Mouse (Mus musculus): ENCODE measurements at regions not wholly inside any gene's neighbourhood (a gene's known extent, or its start where the extent isn't known, plus 50 kb on each side); places are given as distances from the start of the nearest gene placed in this dataset.

DNA sequence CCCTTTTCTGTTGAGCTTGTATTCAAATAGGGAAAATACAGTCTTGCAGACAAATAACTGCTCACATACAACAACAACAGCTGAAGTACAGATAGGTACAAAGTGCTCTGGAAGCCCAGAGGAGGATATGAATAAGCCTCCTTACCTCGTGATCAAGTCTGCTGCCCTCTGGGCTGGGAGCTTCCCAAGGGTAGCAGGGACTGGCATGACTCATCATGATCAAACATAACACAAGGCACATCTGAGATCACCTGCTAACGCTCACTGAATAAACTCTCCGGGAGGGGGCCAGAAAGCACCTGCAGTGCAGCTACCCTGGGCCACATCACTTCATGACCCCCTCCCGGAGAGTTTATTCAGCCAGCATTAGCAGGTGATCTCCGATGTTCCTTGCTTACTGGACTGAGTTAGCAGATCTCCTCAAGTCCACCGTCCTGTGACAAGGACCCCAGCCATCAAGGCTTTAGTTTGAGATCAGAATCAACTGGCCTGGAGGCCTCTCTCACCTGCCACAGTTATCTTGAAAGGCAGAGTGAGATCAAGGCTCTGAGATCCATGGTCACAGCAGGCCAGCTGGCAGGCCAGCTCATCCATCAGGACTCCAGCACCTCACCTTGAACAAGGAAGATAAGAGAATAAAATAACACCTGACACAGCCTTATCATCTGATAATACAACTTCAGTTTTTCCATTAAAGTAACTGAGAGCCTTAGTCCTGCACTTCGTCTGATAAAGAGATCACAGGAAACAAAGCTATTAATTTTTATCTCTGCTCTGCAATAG lies 79.6 kb upstream of the Lpp start:
- no peak overlapping the region for H3K4me2 ChIP-seq
- H3K4me3 ChIP-seq (replicated peaks) = no peak overlapping the region
- H3K36me3 ChIP-seq = no peaks in the 10 kb centered on the region
- WGBS = 69% methylated on average over 7 of the region's 7 CpGs
- no peak for ATAC-seq (ENCODE audit: insufficient number of reproducible peaks, insufficient read depth, low FRiP score, low TSS enrichment, low read depth)
- H3K9ac ChIP-seq (replicated peaks) = no peak overlapping the region
- no peaks in the 10 kb centered on the region for H3K4me1 ChIP-seq (replicated peaks)
- H3K9me3 ChIP-seq = no peaks in the 10 kb centered on the region
- H3K27me3 ChIP-seq = no peaks in the 10 kb centered on the region; the same call in 1 of the 2 replicates
- no peak overlapping the region for H3K27ac ChIP-seq

DNA sequence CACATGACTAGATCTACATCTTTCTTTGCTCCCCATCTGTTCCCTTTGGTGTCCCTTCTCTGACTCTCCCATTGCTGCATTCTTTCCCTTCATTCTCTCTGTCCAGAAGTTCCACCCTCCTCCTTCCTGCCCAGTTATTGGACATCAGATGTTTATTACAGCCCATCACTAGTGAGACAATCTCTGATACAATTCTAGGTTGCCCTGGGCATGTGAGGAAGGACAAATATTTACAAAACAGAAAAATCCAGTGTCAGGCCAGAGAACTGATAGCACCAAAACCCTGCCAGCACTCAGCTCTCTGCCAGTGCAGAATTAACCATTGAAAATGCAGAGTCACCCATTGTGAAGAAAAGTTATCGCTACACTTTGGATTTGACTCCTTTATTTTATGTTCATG lies 87.9 kb upstream of the Lpp start:
- H3K4me1 ChIP-seq (replicated peaks) = no peaks in the 10 kb centered on the region
- no peaks in the 10 kb centered on the region for H3K27me3 ChIP-seq
- no peak for ATAC-seq (ENCODE audit: insufficient number of reproducible peaks, insufficient read depth, low FRiP score, low TSS enrichment, low read depth)
- H3K4me2 ChIP-seq = no peak overlapping the region
- H3K36me3 ChIP-seq = no peaks in the 10 kb centered on the region
- H3K9ac ChIP-seq (replicated peaks) = no peak overlapping the region
- 98% methylated on average over 1 of the region's 1 CpGs for WGBS
- no peak overlapping the region for H3K4me3 ChIP-seq (replicated peaks)
- H3K9me3 ChIP-seq = no peaks in the 10 kb centered on the region
- no peak overlapping the region for H3K27ac ChIP-seq

GRCm38 (mm10) chr16:24296790-24297189 lies 96.5 kb upstream of the Lpp start:
- Histone ChIP-seq H3K36me3 (no peaks in the 10 kb centered on the region), H3K27ac (no peak overlapping the region), H3K9ac (replicated peaks) (no peak overlapping the region), H3K27me3 (no peaks in the 10 kb centered on the region), H3K9me3 (no peaks in the 10 kb centered on the region), H3K4me3 (replicated peaks) (no peak overlapping the region), H3K4me1 (replicated peaks) (no peaks in the 10 kb centered on the region), H3K4me2 (no peak overlapping the region)
- 63% methylated on average over 3 of the region's 3 CpGs for WGBS
- ATAC-seq (ENCODE audit: insufficient number of reproducible peaks, insufficient read depth, low FRiP score, low TSS enrichment, low read depth) = no peak

DNA sequence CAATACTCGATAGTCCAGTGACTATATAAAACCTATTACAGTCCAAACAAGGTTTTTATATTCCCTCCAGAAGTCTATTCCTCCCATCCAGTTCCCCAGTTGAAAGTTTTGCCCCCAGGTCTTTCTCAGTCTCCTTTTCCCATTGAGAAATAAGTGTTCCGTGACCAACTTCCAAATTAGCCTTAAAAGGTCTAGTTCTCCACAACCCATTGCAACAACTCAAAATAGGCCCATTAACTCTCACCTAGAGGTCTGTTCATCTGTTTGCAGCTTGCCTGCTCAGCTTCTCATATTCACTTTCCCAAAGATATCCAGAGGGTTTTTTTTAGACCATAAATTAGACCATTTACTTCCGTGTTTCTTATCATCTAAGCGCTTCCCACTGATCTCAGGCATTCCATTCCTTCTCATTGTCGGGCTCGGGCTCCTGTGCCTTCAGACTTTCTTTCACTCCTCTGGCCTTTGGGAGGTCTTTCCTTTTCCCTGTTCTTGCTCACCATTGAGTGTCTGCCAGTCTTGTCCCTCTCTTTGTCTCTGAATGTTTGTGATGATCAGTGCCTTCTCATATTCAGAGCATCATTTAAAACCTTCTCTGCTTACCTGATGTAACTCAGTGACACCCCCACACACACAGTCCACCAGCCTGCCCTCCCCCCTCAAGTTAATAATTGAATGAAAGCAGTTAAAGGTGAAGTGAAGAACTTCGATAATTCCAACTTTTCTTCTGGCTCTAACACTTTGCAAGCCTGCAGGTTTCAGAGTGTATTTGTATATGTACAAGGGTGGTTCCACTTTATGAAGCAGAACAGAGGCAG lies 97.5 kb upstream of the Lpp start:
- H3K9me3 ChIP-seq = no peaks in the 10 kb centered on the region
- WGBS = 82% methylated on average over 7 of the region's 7 CpGs
- H3K9ac ChIP-seq (replicated peaks) = no peak overlapping the region
- H3K36me3 ChIP-seq = no peaks in the 10 kb centered on the region
- no peak overlapping the region for H3K4me2 ChIP-seq
- no peaks in the 10 kb centered on the region for H3K4me1 ChIP-seq (replicated peaks)
- H3K27me3 ChIP-seq = no peaks in the 10 kb centered on the region
- H3K27ac ChIP-seq = no peak overlapping the region
- no peak overlapping the region for H3K4me3 ChIP-seq (replicated peaks)
- no peak for ATAC-seq (ENCODE audit: insufficient number of reproducible peaks, insufficient read depth, low FRiP score, low TSS enrichment, low read depth)

DNA sequence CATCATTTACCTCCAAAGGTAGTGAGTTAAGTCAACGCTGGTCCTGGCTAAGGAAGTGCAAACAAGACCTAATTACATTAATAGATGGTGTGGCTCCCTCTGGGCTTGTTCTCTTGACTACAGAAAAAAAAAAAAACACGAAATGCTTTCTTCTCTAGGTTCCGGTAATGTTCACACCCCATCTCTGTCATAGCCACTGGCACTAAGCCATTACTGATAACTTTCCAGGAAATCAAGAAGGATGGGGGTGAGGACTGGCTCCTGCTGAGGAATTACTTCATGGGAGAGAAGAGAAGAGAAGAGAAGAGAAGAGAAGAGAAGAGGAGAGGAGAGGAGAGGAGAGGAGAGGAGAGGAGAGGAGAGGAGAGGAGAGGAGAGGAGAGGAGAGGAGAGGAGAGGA lies 109.1 kb upstream of the Lpp start:
- no peak for ATAC-seq (ENCODE audit: insufficient number of reproducible peaks, insufficient read depth, low FRiP score, low TSS enrichment, low read depth)
- no peaks in the 10 kb centered on the region for H3K36me3 ChIP-seq
- H3K4me1 ChIP-seq (replicated peaks) = peaks cover 9% of the 10 kb centered on the region
- no peak overlapping the region for H3K9ac ChIP-seq (replicated peaks)
- WGBS = 56% methylated on average over 3 of the region's 3 CpGs
- H3K4me2 ChIP-seq = no peak overlapping the region
- H3K4me3 ChIP-seq (replicated peaks) = no peak overlapping the region
- H3K27me3 ChIP-seq = no peaks in the 10 kb centered on the region
- H3K9me3 ChIP-seq = no peaks in the 10 kb centered on the region
- H3K27ac ChIP-seq = no peak overlapping the region

GRCm38 (mm10) chr16:24282194-24282683 lies 111.1 kb upstream of the Lpp start:
- Histone ChIP-seq H3K27ac (peak overlapping the region; percentile 83), H3K4me1 (replicated peaks) (peaks cover 9% of the 10 kb centered on the region), H3K9ac (replicated peaks) (no peak overlapping the region), H3K9me3 (no peaks in the 10 kb centered on the region), H3K4me3 (replicated peaks) (no peak overlapping the region), H3K27me3 (no peaks in the 10 kb centered on the region), H3K4me2 (no peak overlapping the region), H3K36me3 (no peaks in the 10 kb centered on the region)
- WGBS = 22% methylated on average over 6 of the region's 6 CpGs
- ATAC-seq (ENCODE audit: insufficient number of reproducible peaks, insufficient read depth, low FRiP score, low TSS enrichment, low read depth) = peak; percentile 93

DNA sequence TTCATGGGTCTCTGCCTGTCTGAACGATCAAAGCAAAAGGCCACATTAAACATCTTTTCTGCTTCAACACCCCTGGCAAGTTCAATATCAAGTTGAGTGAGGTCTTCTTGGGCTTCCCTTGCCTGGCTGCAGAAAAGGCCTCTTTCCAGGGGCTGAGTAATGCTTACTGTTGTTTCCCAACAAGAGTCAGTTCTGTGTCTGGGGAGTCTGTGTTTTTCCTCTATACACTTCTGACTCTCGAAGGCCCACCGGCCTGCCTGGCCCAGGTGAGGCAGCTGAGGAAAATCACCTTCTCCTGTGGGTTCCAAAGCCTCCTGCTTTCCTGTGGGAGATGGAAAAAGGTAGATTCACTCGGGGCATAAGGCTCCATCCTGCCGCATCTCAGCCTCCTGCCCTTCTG lies 111.7 kb upstream of the Lpp start:
- no peak overlapping the region for H3K9ac ChIP-seq (replicated peaks)
- peaks cover 9% of the 10 kb centered on the region for H3K4me1 ChIP-seq (replicated peaks)
- 82% methylated on average over 5 of the region's 5 CpGs for WGBS
- no peak for ATAC-seq (ENCODE audit: insufficient number of reproducible peaks, insufficient read depth, low FRiP score, low TSS enrichment, low read depth)
- H3K27me3 ChIP-seq = no peaks in the 10 kb centered on the region
- H3K36me3 ChIP-seq = no peaks in the 10 kb centered on the region
- H3K4me2 ChIP-seq = no peak overlapping the region
- H3K4me3 ChIP-seq (replicated peaks) = no peak overlapping the region
- no peaks in the 10 kb centered on the region for H3K9me3 ChIP-seq
- H3K27ac ChIP-seq = peak overlapping the region; percentile 83

GRCm38 (mm10) chr16:24277857-24278256 lies 115.5 kb upstream of the Lpp start:
- Histone ChIP-seq H3K4me2 (no peak overlapping the region), H3K36me3 (no peaks in the 10 kb centered on the region), H3K27me3 (no peaks in the 10 kb centered on the region), H3K4me1 (replicated peaks) (peaks cover 9% of the 10 kb centered on the region), H3K9me3 (no peaks in the 10 kb centered on the region), H3K4me3 (replicated peaks) (no peak overlapping the region), H3K27ac (0 out of 2 replicates have a peak overlapping the region, but pooled peaks have one; percentile 45), H3K9ac (replicated peaks) (no peak overlapping the region)
- ATAC-seq (ENCODE audit: insufficient number of reproducible peaks, insufficient read depth, low FRiP score, low TSS enrichment, low read depth) = no peak
- 74% methylated on average over 7 of the region's 7 CpGs for WGBS

DNA sequence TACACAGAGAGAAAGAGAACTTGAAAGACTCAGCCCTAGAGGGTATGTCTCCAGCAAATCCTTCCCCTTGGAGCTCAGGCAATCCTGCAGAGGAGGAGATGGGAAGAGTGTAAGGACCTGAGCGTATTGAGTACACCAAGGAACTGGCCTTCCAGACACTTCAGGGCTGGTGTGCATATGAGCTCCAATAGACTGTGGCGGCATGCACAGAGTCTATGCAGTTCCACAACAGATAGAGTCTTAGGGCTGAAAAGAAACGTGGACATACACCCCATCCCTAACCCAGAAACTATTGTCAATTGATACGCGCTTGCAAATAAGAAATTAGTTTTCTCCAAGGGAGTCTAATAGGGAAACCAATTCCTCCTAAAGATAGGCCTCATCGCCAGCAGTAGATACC lies 130.6 kb upstream of the Lpp start:
- Histone ChIP-seq H3K27ac (no peak overlapping the region), H3K9ac (replicated peaks) (no peak overlapping the region), H3K4me2 (no peak overlapping the region), H3K4me1 (replicated peaks) (no peaks in the 10 kb centered on the region), H3K36me3 (no peaks in the 10 kb centered on the region), H3K27me3 (no peaks in the 10 kb centered on the region), H3K4me3 (replicated peaks) (no peak overlapping the region), H3K9me3 (no peaks in the 10 kb centered on the region)
- WGBS = 91% methylated on average over 6 of the region's 6 CpGs
- no peak for ATAC-seq (ENCODE audit: insufficient number of reproducible peaks, insufficient read depth, low FRiP score, low TSS enrichment, low read depth)

DNA sequence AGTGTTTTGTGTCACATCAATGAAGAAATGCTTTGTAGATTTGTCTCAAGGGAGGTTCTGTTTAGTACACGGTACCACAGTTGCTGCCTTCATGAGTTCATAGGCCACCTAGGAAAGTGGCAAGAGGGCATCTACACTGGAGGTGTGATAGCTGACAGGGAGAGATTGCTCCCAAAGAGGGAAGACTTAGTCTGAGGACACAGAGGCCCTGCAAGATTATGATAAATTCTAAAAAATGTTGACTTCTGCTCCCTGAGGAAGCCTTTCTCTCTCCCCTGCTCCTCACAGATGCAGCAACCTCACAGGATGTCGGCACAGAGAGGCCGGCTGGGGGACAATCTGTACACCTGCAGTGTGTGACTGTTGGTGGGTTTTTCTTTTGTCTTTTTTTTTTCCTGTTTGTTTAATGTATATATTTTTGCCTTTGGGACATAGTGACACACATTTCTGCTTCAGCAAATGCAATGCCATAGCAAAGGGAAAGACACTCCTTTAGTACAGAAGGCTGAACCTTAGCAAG lies 133.5 kb upstream of the Lpp start:
- WGBS = 84% methylated on average over 3 of the region's 3 CpGs
- H3K27ac ChIP-seq = no peak overlapping the region
- no peak overlapping the region for H3K4me2 ChIP-seq
- no peak for ATAC-seq (ENCODE audit: insufficient number of reproducible peaks, insufficient read depth, low FRiP score, low TSS enrichment, low read depth)
- H3K4me1 ChIP-seq (replicated peaks) = no peaks in the 10 kb centered on the region
- no peak overlapping the region for H3K4me3 ChIP-seq (replicated peaks)
- no peaks in the 10 kb centered on the region for H3K36me3 ChIP-seq
- H3K9me3 ChIP-seq = no peaks in the 10 kb centered on the region
- H3K9ac ChIP-seq (replicated peaks) = no peak overlapping the region
- no peaks in the 10 kb centered on the region for H3K27me3 ChIP-seq

GRCm38 (mm10) chr16:24258991-24259390 lies 134.3 kb upstream of the Lpp start:
- no peaks in the 10 kb centered on the region for H3K36me3 ChIP-seq
- no peaks in the 10 kb centered on the region for H3K9me3 ChIP-seq
- H3K4me2 ChIP-seq = no peak overlapping the region
- H3K4me3 ChIP-seq (replicated peaks) = no peak overlapping the region
- no peak overlapping the region for H3K9ac ChIP-seq (replicated peaks)
- H3K27ac ChIP-seq = no peak overlapping the region
- no peaks in the 10 kb centered on the region for H3K27me3 ChIP-seq
- no peak for ATAC-seq (ENCODE audit: insufficient number of reproducible peaks, insufficient read depth, low FRiP score, low TSS enrichment, low read depth)
- no peaks in the 10 kb centered on the region for H3K4me1 ChIP-seq (replicated peaks)
- 6% methylated on average over 1 of the region's 1 CpGs for WGBS

Data from limb, embryonic 12.5 days (tissue).